Mouse (Mus musculus) cerebellum, adult 11-12 months (tissue): ENCODE data around the gene Glo1.

Experiments used
- DNase-seq: peaks from one replicate; pipeline ENCODE4 v3.0.0; 2022

Glo1 gene

GRCm38 (mm10) chr17:30575941-30576773 is 50.5 kb downstream of the Glo1 start, which contains the start of gene Btbd9:
Btbd9 (minus strand) TSS chr17:30576488.
- peak; percentile 94 for DNase-seq

- peak; percentile 70 for DNase-seq
Measured at GRCm38 (mm10) chr17:30575121-30575904, 51.4 kb downstream of the Glo1 start.

GRCm38 (mm10) chr17:30574783-30575075 is 51.9 kb downstream of the Glo1 start:
- no peak for DNase-seq

- peak; percentile 54 for DNase-seq
Measured at GRCm38 (mm10) chr17:30573990-30574782, 52.5 kb downstream of the Glo1 start.

- DNase-seq: no peak
Measured at GRCm38 (mm10) chr17:30570971-30571370, 55.7 kb downstream of the Glo1 start.

- DNase-seq: no peak
Measured at GRCm38 (mm10) chr17:30570173-30570572, 56.5 kb downstream of the Glo1 start.

- no peak for DNase-seq
Measured at GRCm38 (mm10) chr17:30568473-30568872, 58.2 kb downstream of the Glo1 start.

GRCm38 (mm10) chr17:30564971-30565370 is 61.7 kb downstream of the Glo1 start:
- DNase-seq: no peak

- no peak for DNase-seq
Measured at GRCm38 (mm10) chr17:30564407-30564806, 62.3 kb downstream of the Glo1 start.

- DNase-seq: no peak
Measured at GRCm38 (mm10) chr17:30563484-30564075, 63.1 kb downstream of the Glo1 start.

GRCm38 (mm10) chr17:30562770-30563169 is 63.9 kb downstream of the Glo1 start:
- peak; percentile 49 for DNase-seq

- no peak for DNase-seq
Measured at GRCm38 (mm10) chr17:30559536-30559935, 67.1 kb downstream of the Glo1 start.

- no peak for DNase-seq
Measured at GRCm38 (mm10) chr17:30558623-30559022, 68.0 kb downstream of the Glo1 start.

GRCm38 (mm10) chr17:30556512-30556911 is 70.2 kb downstream of the Glo1 start:
- no peak for DNase-seq

- no peak for DNase-seq
Measured at GRCm38 (mm10) chr17:30553027-30553937, 73.4 kb downstream of the Glo1 start.

- no peak for DNase-seq
Measured at GRCm38 (mm10) chr17:30550774-30551107, 75.9 kb downstream of the Glo1 start.

- no peak for DNase-seq
Measured at GRCm38 (mm10) chr17:30549899-30550773, 76.5 kb downstream of the Glo1 start.

GRCm38 (mm10) chr17:30539098-30539497 is 87.6 kb downstream of the Glo1 start:
- peak; percentile 66 for DNase-seq

- no peak for DNase-seq
Measured at GRCm38 (mm10) chr17:30536651-30537050, 90.0 kb downstream of the Glo1 start.
